Mouse (Mus musculus) small intestine, adult 2 months (tissue): ENCODE results near the gene Ppp4r1.

Experiments used
- CTCF ChIP-seq: fragments of 200-500 bp; IDR thresholded peaks from 2 replicates; pipeline ENCODE4 v1.5.1; 2012; ENCODE audit warnings: low read depth, mild to moderate bottlenecking, control low read depth, inconsistent platforms, low read length, moderate library complexity, mixed read lengths; ENCODE audit not compliant: insufficient replicate concordance, insufficient read length; ENCODE audit errors: extremely low read depth
- POLR2A ChIP-seq: fragments of 200-500 bp; IDR thresholded peaks from 2 replicates; pipeline ENCODE4 v1.6.1; 2012; ENCODE audit warnings: low read depth, mild to moderate bottlenecking, control low read depth, inconsistent platforms, low read length, moderate library complexity

DNA sequence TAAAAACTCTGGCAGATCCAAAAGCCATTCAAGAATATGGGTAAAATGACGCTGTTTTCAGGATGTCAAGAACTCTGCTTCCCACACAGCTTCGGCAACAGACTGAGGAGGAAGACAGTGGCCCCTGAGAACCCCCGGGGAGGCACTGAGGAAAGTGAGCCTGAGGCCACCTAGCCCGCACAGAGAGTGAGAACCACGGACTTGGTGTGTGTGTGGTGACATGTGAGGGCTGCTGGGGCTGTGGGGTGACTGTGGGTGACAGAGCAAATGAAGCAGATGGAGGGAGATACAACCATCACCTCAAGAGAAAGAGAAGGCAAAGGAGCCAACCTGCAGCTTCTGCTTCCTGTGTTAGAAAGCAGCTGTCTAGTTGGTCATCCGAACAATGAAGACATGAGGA lies 89.7 kb downstream of the Ppp4r1 start:
- TF ChIP-seq CTCF (no peak), POLR2A (no peak)
